Mouse (Mus musculus) brain, embryonic 14.5 days (tissue): ENCODE measurements around the gene Wrb. TPM values are rescaled to one million over a fixed set of nuclear protein-coding genes. Genes with fewer than 3 reads are reported as not detected.

Experiments
- DNase-seq: peaks from one replicate; pipeline ENCODE4 v3.0.0-alpha.2; 2011; ENCODE audit warnings: low read depth
- CTCF ChIP-seq: fragments of 200-500 bp; IDR thresholded peaks from 2 replicates; pipeline ENCODE4 v1.5.1; 2012; ENCODE audit warnings: inconsistent platforms, mild to moderate bottlenecking, moderate library complexity, borderline replicate concordance; ENCODE audit not compliant: insufficient read depth, insufficient read length; ENCODE audit errors: extremely low read depth
- POLR2A ChIP-seq: fragments of 200-500 bp; IDR thresholded peaks from 2 replicates; pipeline ENCODE4 v1.6.1; 2012; ENCODE audit warnings: mild to moderate bottlenecking, inconsistent platforms, borderline replicate concordance; ENCODE audit not compliant: poor library complexity, insufficient read depth, insufficient read length, severe bottlenecking; ENCODE audit errors: extremely low read depth
- polyA plus RNA-seq: library from polyadenylated mRNA; depleted of rRNA; stranded (reverse); fragments of >200 nt; gene quantifications from 2 replicates; pipeline ENCODE4 v1.2.3, GENCODE M21; 2012

The Wrb gene
- polyA plus RNA-seq, 1 experiment: 176 TPM

GRCm38 (mm10) chr16:96159794-96160346 lies 14.7 kb downstream of the Wrb start:
- no peak for TF ChIP-seq POLR2A
- TF ChIP-seq CTCF: no peak
- DNase-seq: no peak

GRCm38 (mm10) chr16:96160927-96161326 lies 15.7 kb downstream of the Wrb start:
- DNase-seq: no peak
- TF ChIP-seq POLR2A (no peak), CTCF (no peak)

GRCm38 (mm10) chr16:96161336-96161735 lies 16.1 kb downstream of the Wrb start:
- TF ChIP-seq CTCF (no peak), POLR2A (no peak)
- no peak for DNase-seq

- no peak for TF ChIP-seq POLR2A
- no peak for TF ChIP-seq CTCF
- peak; percentile 78 for DNase-seq
Observed at GRCm38 (mm10) chr16:96165723-96166264, 20.6 kb downstream of the Wrb start.

- no peak for DNase-seq
- no peak for TF ChIP-seq POLR2A
- no peak for TF ChIP-seq CTCF
Observed at GRCm38 (mm10) chr16:96168837-96169236, 23.6 kb downstream of the Wrb start.

GRCm38 (mm10) chr16:96173648-96174047 lies 28.4 kb downstream of the Wrb start:
- no peak for DNase-seq
- no peak for TF ChIP-seq CTCF
- no peak for TF ChIP-seq POLR2A

GRCm38 (mm10) chr16:96175399-96175798 lies 30.2 kb downstream of the Wrb start:
- no peak for TF ChIP-seq CTCF
- TF ChIP-seq POLR2A: no peak
- peak; percentile 40 for DNase-seq

GRCm38 (mm10) chr16:96179156-96179555 lies 33.9 kb downstream of the Wrb start:
- TF ChIP-seq POLR2A (no peak), CTCF (no peak)
- no peak for DNase-seq

GRCm38 (mm10) chr16:96187619-96188018 lies 42.4 kb downstream of the Wrb start:
- TF ChIP-seq CTCF: no peak
- TF ChIP-seq POLR2A: no peak
- DNase-seq: no peak

- peak; percentile 99 for DNase-seq
- TF ChIP-seq POLR2A (0 out of 2 replicates have a peak, but pooled peaks have one; percentile 46), CTCF (no peak)
Observed at GRCm38 (mm10) chr16:96191531-96192506, 46.6 kb downstream of the Wrb start, which contains the start of gene Lca5l. TSS of gene Lca5l (minus strand) at chr16:96192271.
